Mouse (Mus musculus) stomach, embryonic 16.5 days (tissue): ENCODE data around the gene Calu. TPM values are rescaled to one million over a fixed set of nuclear protein-coding genes. Genes with fewer than 3 reads are reported as not detected.
"Not testable (repeated sequence)": the region's sequence is repeated elsewhere in the genome, so short reads cannot be mapped to it uniquely, and the experiment has no call there.

ENCODE experiments used
- ATAC-seq: fragments of 200-750 bp; cut with Nextera tagmentation; 2 replicates; pipeline ENCODE4 v1.8.0; 2017; ENCODE audit warnings: moderate number of reproducible peaks, moderate TSS enrichment; ENCODE audit not compliant: insufficient read depth, low FRiP score
- H3K27ac ChIP-seq: fragments of 300-500 bp; sonication (generic); 2 replicates; pipeline ENCODE4 v1.5.1; 2014; ENCODE audit warnings: low read length
- H3K27me3 ChIP-seq: fragments of 300-500 bp; sonication (generic); 2 replicates; pipeline ENCODE4 v1.6.1; 2014; ENCODE audit warnings: low read length, control low read depth, mixed read lengths; ENCODE audit not compliant: control insufficient read depth, insufficient read depth
- H3K36me3 ChIP-seq: fragments of 300-500 bp; sonication (generic); 2 replicates; pipeline ENCODE4 v1.6.1; 2014; ENCODE audit warnings: low read length; ENCODE audit not compliant: control insufficient read depth, insufficient read depth
- H3K4me1 ChIP-seq: fragments of 300-500 bp; sonication (generic); 2 replicates; pipeline ENCODE4 v1.6.1; 2014; ENCODE audit warnings: low read length, control low read depth, mixed read lengths; ENCODE audit not compliant: control insufficient read depth, insufficient read depth
- H3K4me2 ChIP-seq: fragments of 300-500 bp; sonication (generic); 2 replicates; pipeline ENCODE4 v1.6.1; 2014; ENCODE audit warnings: low read depth, low read length, mixed read lengths
- H3K4me3 ChIP-seq: fragments of 300-500 bp; sonication (generic); replicated peaks from 2 replicates; pipeline ENCODE4 v1.5.1; 2014; ENCODE audit warnings: mild to moderate bottlenecking, low read length
- H3K9ac ChIP-seq: fragments of 300-500 bp; sonication (generic); 2 replicates; pipeline ENCODE4 v1.6.1; 2014; ENCODE audit warnings: low read length
- H3K9me3 ChIP-seq: fragments of 300-500 bp; sonication (generic); replicated peaks from 2 replicates; pipeline ENCODE4 v1.6.1; 2016; ENCODE audit warnings: low read length, control low read depth; ENCODE audit not compliant: control insufficient read depth
- WGBS: fragments of 180-500 bp; shearing (Covaris S2); extraction: QIAGEN DNeasy Blood & Tissue Kit; methylation state at CpG from one replicate; pipeline ENCODE4 v1.1.7; 2014; 5-methylcytosine and 5-hydroxymethylcytosine counted together
- polyA plus RNA-seq: library from polyadenylated mRNA; unstranded; fragments of >200 nt; fragmentation: Nextera tagmentation; extraction: Ambion mirVana; gene quantifications from 2 replicates; pipeline ENCODE4 v1.2.1, GENCODE M21; 2015

The Calu gene
- polyA plus RNA-seq, 1 experiment from 2014 or later = 391 TPM

DNA sequence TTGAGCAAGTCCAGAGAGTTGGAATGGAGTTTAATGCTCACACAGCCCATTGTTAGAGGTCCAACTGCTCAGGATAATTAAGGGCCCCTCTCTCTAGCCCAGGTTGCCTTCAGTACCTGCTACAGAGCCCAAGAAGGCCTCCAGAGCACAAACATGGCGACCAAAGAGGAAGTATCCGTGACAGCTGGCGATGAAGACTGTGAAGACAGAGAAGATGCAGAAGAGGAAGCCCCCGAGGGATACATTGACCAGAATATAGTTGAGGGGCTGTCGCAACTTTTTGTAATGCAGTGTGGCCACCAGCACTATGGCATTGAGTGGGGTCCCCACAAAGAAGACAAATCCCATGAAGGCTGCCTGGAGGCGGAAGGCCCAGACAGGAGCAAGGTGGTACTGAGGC lies 32.1 kb downstream of the Calu start:
- H3K4me3 ChIP-seq = no peak overlapping the region
- H3K9me3 ChIP-seq = no peaks in the 10 kb centered on the region
- no peaks in the 10 kb centered on the region for H3K4me1 ChIP-seq
- H3K4me2 ChIP-seq = no peak overlapping the region
- no peak for ATAC-seq
- peaks cover 9% of the 10 kb centered on the region for H3K36me3 ChIP-seq
- no peak overlapping the region for H3K27ac ChIP-seq
- 90% methylated on average over 6 of the region's 6 CpGs for WGBS
- no peak overlapping the region for H3K9ac ChIP-seq
- no peaks in the 10 kb centered on the region for H3K27me3 ChIP-seq

DNA sequence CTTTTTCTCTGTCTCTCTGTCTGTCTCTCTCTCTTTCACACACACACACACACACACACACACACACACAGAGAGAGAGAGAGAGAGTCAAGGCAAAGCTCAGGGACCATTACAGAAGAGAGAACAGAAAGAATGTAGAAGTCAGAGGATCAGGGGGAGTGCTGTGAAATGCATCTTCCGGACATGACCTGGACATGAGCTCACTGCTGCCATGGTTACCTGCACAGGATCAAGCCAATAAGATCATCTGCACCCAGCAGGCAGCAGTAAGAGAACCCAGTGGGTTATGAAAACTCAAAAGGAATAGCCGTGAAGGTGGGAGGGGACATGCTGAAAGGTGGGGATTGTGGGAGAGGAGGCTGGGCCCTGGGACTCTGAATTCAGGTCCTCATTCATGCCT lies 34.6 kb downstream of the Calu start:
- WGBS = 54% methylated on average over 2 of the region's 2 CpGs
- no peak overlapping the region for H3K9ac ChIP-seq
- no peaks in the 10 kb centered on the region for H3K9me3 ChIP-seq
- no peaks in the 10 kb centered on the region for H3K27me3 ChIP-seq
- no peak for ATAC-seq
- H3K27ac ChIP-seq = no peak overlapping the region
- no peak overlapping the region for H3K4me3 ChIP-seq
- H3K36me3 ChIP-seq = no peaks in the 10 kb centered on the region
- H3K4me1 ChIP-seq = no peaks in the 10 kb centered on the region; the same call in 1 of the 2 replicates
- H3K4me2 ChIP-seq = no peak overlapping the region

DNA sequence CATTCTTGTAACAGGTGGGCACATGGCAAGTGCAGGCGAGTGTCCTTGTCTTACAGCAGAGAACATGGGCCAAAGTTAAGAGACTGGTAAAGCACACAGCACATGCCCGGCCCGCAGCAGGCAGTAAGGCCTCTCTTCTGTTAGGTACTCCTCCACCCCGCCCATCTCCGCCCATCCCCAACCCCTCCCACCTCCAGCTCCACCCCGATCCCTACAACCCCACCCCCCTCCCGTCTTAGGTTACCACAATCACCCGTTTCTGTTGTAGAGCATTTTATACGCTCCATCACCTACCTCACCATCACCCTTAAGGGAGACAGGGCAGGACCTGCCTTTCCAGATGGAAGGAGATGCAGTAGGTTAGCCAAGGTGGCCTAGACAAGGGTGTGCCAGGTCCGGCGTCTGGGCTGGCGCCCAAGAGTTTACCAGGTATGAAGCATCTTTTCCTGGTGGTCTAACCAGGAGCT lies 40.2 kb downstream of the Calu start, which contains the start of gene Opn1sw:
Gene Opn1sw (minus strand): TSS at position 417 of the 467 bp plus-strand sequence.
- peak within 1 kb of the TSS; percentile 67 for H3K4me2 ChIP-seq
- H3K4me1 ChIP-seq = peaks cover 4% of the 10 kb centered on the region; the same call in 1 of the 2 replicates
- H3K27me3 ChIP-seq = no peaks in the 10 kb centered on the region
- ATAC-seq = peak; percentile 82
- peak within 1 kb of the TSS; percentile 50 for H3K4me3 ChIP-seq
- H3K9me3 ChIP-seq = no peaks in the 10 kb centered on the region
- H3K9ac ChIP-seq = peak within 1 kb of the TSS; percentile 60
- no peaks in the 10 kb centered on the region for H3K36me3 ChIP-seq
- H3K27ac ChIP-seq = peak within 1 kb of the TSS; percentile 87
- 3% methylated on average over 12 of the region's 12 CpGs for WGBS

DNA sequence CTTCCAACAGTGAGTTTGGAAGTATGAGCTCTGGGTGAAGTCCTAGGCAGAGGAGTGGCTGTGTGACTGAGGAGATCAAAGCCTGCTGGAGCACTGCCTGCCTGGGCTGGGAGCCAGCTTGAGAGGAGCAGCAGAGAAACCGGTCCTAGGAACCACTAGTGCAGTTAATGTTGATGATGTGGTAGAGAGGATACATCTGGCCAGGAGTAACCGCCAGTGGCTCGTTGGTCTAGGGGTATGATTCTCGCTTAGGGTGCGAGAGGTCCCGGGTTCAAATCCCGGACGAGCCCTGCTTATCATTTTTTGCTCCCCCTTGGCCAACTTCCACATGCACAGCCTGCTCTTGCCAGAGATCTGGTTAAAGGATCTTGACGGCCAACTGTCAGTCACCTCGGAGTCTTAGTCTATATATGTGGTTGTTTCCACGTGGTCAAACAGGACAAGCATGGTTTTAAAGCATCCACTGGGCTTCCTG lies 40.8 kb downstream of the Calu start:
- Histone ChIP-seq H3K4me2 (peak overlapping the region; percentile 67), H3K4me1 (peaks cover 4% of the 10 kb centered on the region; the same call in 1 of the 2 replicates), H3K27ac (peak overlapping the region; percentile 87), H3K9me3 (no peaks in the 10 kb centered on the region), H3K4me3 (peak overlapping the region; percentile 50), H3K36me3 (no peaks in the 10 kb centered on the region), H3K9ac (peak overlapping the region; percentile 60; the same call in 1 of the 2 replicates), H3K27me3 (no peaks in the 10 kb centered on the region)
- ATAC-seq = peak; percentile 96
- 5% methylated on average over 11 of the region's 11 CpGs for WGBS

DNA sequence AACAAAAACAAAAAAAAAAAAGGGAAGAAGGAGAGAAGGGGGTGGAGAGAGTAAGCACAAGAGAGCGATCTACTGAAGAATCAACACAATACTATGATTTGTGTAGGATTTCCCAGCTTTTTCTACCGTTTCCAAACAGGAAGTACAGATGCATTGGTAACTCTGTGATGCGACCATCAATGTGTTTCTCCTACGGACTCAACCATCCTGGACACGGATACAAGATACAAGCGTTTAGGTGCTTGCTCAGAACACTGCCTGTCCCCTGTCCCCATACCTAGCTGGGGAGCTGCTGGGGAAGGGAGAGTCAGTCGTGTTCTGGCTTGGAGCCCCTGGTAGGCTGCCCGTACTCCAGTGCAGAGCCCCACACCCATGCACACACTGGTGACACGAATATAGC lies 41.6 kb downstream of the Calu start:
- WGBS = 44% methylated on average over 9 of the region's 9 CpGs
- Histone ChIP-seq H3K4me2 (no peak overlapping the region), H3K9me3 (no peaks in the 10 kb centered on the region), H3K36me3 (no peaks in the 10 kb centered on the region), H3K27ac (no peak overlapping the region), H3K4me3 (no peak overlapping the region), H3K27me3 (no peaks in the 10 kb centered on the region), H3K4me1 (peaks cover 4% of the 10 kb centered on the region; the same call in 1 of the 2 replicates), H3K9ac (no peak overlapping the region)
- no peak for ATAC-seq

DNA sequence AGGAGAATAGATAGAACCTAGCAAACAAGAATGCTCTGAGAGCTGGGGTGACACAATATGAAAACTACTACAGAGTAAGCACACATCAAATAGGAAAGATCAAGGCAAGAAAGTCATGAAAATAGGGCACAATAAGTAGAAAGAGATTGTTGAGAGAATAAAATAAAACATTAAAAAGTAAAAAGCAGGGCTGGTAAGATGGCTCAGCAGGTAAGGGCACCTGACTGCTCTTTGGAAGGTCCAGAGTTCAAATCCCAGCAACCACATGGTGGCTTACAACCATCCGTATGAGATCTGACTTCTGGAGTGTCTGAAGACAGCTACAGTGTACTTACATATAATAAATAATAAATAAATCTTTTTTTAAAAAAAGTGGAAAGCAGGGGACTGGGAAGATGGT lies 42.6 kb downstream of the Calu start:
- not testable (repeated sequence) for ATAC-seq, H3K9me3 ChIP-seq, H3K9ac ChIP-seq, H3K27ac ChIP-seq, H3K4me3 ChIP-seq, H3K27me3 ChIP-seq, H3K4me2 ChIP-seq, H3K36me3 ChIP-seq, H3K4me1 ChIP-seq
- 82% methylated on average over 1 of the region's 1 CpGs for WGBS

DNA sequence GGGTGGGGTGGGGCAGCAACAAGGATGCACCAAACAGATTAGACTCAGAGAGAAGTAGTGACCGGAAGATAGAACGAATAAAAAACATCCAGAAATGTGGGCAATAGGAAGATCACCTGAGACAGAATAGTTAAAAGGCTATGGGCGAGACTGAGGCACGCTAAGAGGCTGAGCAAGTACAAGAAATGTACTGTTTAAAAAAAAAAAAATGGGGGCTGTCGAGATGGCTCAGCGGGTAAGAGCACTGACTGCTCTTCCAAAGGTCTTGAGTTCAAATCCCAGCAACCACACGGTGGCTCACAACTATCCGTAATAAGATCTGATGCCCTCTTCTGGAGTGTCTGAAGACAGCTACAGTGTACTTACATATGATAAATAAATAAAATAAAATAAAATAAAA lies 43.4 kb downstream of the Calu start:
- ATAC-seq, H3K27me3 ChIP-seq, H3K4me1 ChIP-seq, H3K4me2 ChIP-seq, H3K36me3 ChIP-seq, H3K4me3 ChIP-seq, H3K9ac ChIP-seq, H3K9me3 ChIP-seq, H3K27ac ChIP-seq: not testable (repeated sequence)
- WGBS = 77% methylated on average over 8 of the region's 8 CpGs

DNA sequence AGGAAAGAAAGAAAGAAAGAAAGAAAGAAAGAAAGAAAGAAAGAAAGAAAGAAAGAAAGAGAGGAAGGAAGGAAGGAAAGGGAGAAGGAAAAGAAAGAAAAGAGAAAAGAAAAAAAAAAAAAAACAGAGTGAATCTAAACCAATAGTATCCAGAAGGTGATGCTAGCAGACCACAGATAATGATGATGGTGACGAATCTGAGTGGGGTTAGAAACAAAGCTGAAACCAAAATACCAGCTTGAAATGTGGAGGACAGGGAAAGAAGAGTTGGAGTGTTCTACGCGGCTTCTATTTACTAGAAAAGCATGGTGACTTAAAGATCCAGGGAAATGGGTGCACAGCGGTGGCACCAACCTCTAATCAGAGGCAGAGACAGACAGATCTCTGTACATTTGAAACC lies 43.9 kb downstream of the Calu start:
- H3K9ac ChIP-seq = no peak overlapping the region
- WGBS = 66% methylated on average over 4 of the region's 4 CpGs
- H3K27me3 ChIP-seq = peaks cover 6% of the 10 kb centered on the region; the same call in 1 of the 2 replicates
- no peak overlapping the region for H3K4me3 ChIP-seq
- no peaks in the 10 kb centered on the region for H3K36me3 ChIP-seq
- H3K4me2 ChIP-seq = no peak overlapping the region
- no peaks in the 10 kb centered on the region for H3K9me3 ChIP-seq
- no peak overlapping the region for H3K27ac ChIP-seq
- peaks cover 10% of the 10 kb centered on the region for H3K4me1 ChIP-seq
- ATAC-seq = no peak

DNA sequence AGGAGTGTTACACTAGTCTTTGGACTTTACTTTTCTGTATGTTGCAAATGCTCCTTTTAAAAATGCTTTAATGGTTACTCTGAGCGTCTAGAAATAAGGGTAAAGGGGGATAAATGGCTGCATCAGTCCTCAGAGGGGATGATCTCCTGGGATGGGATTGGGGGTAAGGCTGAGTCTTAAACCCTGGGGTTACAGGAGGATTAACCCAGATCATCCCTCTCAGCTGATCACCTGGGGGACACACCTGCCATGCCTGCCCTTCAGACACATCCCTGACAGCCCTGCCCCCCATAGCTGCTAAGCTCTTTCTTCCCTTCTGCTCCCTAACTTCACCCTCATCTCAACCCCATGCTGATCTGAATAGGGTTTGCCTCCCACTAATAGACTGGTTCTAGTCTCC lies 46.4 kb downstream of the Calu start:
- no peaks in the 10 kb centered on the region for H3K9me3 ChIP-seq
- H3K9ac ChIP-seq = no peak overlapping the region
- ATAC-seq = no peak
- H3K4me2 ChIP-seq = no peak overlapping the region
- H3K4me3 ChIP-seq = no peak overlapping the region
- WGBS = 62% methylated on average over 1 of the region's 1 CpGs
- H3K27me3 ChIP-seq = peaks cover 6% of the 10 kb centered on the region; the same call in 1 of the 2 replicates
- H3K4me1 ChIP-seq = peaks cover 11% of the 10 kb centered on the region
- H3K36me3 ChIP-seq = no peaks in the 10 kb centered on the region
- H3K27ac ChIP-seq = no peak overlapping the region
